Mouse (Mus musculus) MEL (cell line): Measurements from ENCODE around the gene Gjc1. TPM values are rescaled to one million over a fixed set of nuclear protein-coding genes. Genes with fewer than 3 reads are reported as not detected.

Experiments
- DNase-seq: peaks from one replicate; pipeline ENCODE4 v3.0.0; 2011; ENCODE audit warnings: low read depth, low spot score
- H3K27ac ChIP-seq: 2 replicates; pipeline ENCODE4 v1.5.1; 2012; ENCODE audit warnings: low read depth, mild to moderate bottlenecking, control low read depth, low read length, moderate library complexity; ENCODE audit not compliant: control insufficient read depth
- H3K27me3 ChIP-seq, 2 experiments: fragments of 150-350 bp in 1 of 2; sonication (generic) in 1 of 2; 2 replicates each; pipeline ENCODE4 v1.6.1; 2012; ENCODE audit warnings: low read length in 2 of 2, mild to moderate bottlenecking in 2 of 2, improper control_type of control experiment in 1 of 2, moderate library complexity in 1 of 2; ENCODE audit not compliant: insufficient read depth in 2 of 2, control insufficient read depth in 1 of 2
- H3K36me3 ChIP-seq, 2 experiments: 2 replicates each; pipeline ENCODE4 v1.6.1; 2012 to 2014; ENCODE audit warnings: low read length in 2 of 2, improper control_type of control experiment in 1 of 2, inconsistent platforms in 1 of 2, mild to moderate bottlenecking in 1 of 2; ENCODE audit not compliant: insufficient read depth in 2 of 2, control insufficient read depth in 1 of 2
- H3K4me1 ChIP-seq, 2 experiments: fragments of 150-350 bp in 1 of 2; sonication (generic) in 1 of 2; 2 replicates each; pipeline ENCODE4 v1.6.1; 2012; ENCODE audit warnings: low read length in 2 of 2, improper control_type of control experiment in 1 of 2, mild to moderate bottlenecking in 1 of 2; ENCODE audit not compliant: insufficient read depth in 2 of 2, control insufficient read depth in 1 of 2
- H3K4me3 ChIP-seq, 2 experiments: fragments of 150-350 bp in 1 of 2; sonication (generic) in 1 of 2; 2 replicates each; pipeline ENCODE4 v1.5.1; 2012; ENCODE audit warnings: low read depth in 2 of 2, low read length in 2 of 2, mild to moderate bottlenecking in 2 of 2, moderate library complexity in 2 of 2, control low read depth in 1 of 2, improper control_type of control experiment in 1 of 2; ENCODE audit not compliant: control insufficient read depth in 1 of 2, insufficient read depth in 1 of 2
- H3K79me2 ChIP-seq: 2 replicates; pipeline ENCODE4 v1.6.1; 2012; ENCODE audit warnings: mild to moderate bottlenecking, low read length, moderate library complexity; ENCODE audit not compliant: control insufficient read depth, poor library complexity, insufficient read depth
- H3K9ac ChIP-seq: 2 replicates; pipeline ENCODE4 v1.6.1; 2012; ENCODE audit warnings: low read depth, mild to moderate bottlenecking, control low read depth, low read length, moderate library complexity; ENCODE audit not compliant: control insufficient read depth, poor library complexity, severe bottlenecking
- H3K9me3 ChIP-seq: fragments of 150-350 bp; sonication (generic); replicated peaks from 2 replicates; pipeline ENCODE4 v1.6.1; 2012; ENCODE audit warnings: mild to moderate bottlenecking, low read length, improper control_type of control experiment, moderate library complexity; ENCODE audit not compliant: insufficient read depth
- BHLHE40 ChIP-seq: IDR thresholded peaks from 2 replicates; pipeline ENCODE4 v1.6.1; 2012; ENCODE audit warnings: low read depth, mild to moderate bottlenecking, inconsistent platforms, low read length, improper control_type of control experiment, borderline replicate concordance
- CHD1 ChIP-seq: IDR thresholded peaks from 2 replicates; pipeline ENCODE4 v1.6.1; 2012; ENCODE audit warnings: low read depth, mild to moderate bottlenecking, inconsistent platforms, low read length, improper control_type of control experiment
- CTCF ChIP-seq, 3 experiments: IDR thresholded peaks in 2 of 3; conservative IDR thresholded peaks in 1 of 3; 2 replicates each; pipeline ENCODE4 v1.5.1; 2011 to 2012; ENCODE audit warnings: low read length in 3 of 3, low read depth in 2 of 3, mild to moderate bottlenecking in 2 of 3, improper control_type of control experiment in 1 of 3, inconsistent platforms in 1 of 3, mixed read lengths in 1 of 3, moderate library complexity in 1 of 3; ENCODE audit not compliant: control insufficient read depth in 1 of 3, insufficient read depth in 1 of 3, poor library complexity in 1 of 3, severe bottlenecking in 1 of 3
- EP300 ChIP-seq, 2 experiments: IDR thresholded peaks; 2 replicates each; pipeline ENCODE4 v1.6.1; 2011; ENCODE audit warnings: improper control_type of control experiment in 2 of 2, low read length in 2 of 2, low read depth in 1 of 2, mild to moderate bottlenecking in 1 of 2
- ETS1 ChIP-seq: IDR thresholded peaks from 2 replicates; pipeline ENCODE4 v1.6.1; 2012; ENCODE audit warnings: low read depth, mild to moderate bottlenecking, inconsistent platforms, low read length, improper control_type of control experiment, moderate library complexity
- GABPA ChIP-seq: IDR thresholded peaks from 2 replicates; pipeline ENCODE4 v1.6.1; 2012; ENCODE audit warnings: low read depth, mild to moderate bottlenecking, inconsistent platforms, low read length, improper control_type of control experiment, moderate library complexity
- HCFC1 ChIP-seq: IDR thresholded peaks from 2 replicates; pipeline ENCODE4 v1.6.1; 2012; ENCODE audit warnings: low read depth, mild to moderate bottlenecking, inconsistent platforms, low read length, improper control_type of control experiment, moderate library complexity
- KAT2A ChIP-seq: conservative IDR thresholded peaks from 2 replicates; pipeline ENCODE4 v1.6.1; 2012; ENCODE audit warnings: low read depth, low read length, improper control_type of control experiment, inconsistent platforms
- MAFK ChIP-seq: IDR thresholded peaks from 2 replicates; pipeline ENCODE4 v1.6.1; 2011; ENCODE audit warnings: low read depth, mild to moderate bottlenecking, low read length, improper control_type of control experiment, borderline replicate concordance
- MAX ChIP-seq: IDR thresholded peaks from 2 replicates; pipeline ENCODE4 v1.6.1; 2011; ENCODE audit warnings: low read length, improper control_type of control experiment
- MEF2A ChIP-seq: IDR thresholded peaks from 2 replicates; pipeline ENCODE4 v1.6.1; 2014; ENCODE audit warnings: low read depth, mild to moderate bottlenecking, inconsistent platforms, low read length, improper control_type of control experiment; ENCODE audit not compliant: poor library complexity, insufficient replicate concordance, severe bottlenecking; ENCODE audit errors: extremely low read depth
- MXI1 ChIP-seq: IDR thresholded peaks from 2 replicates; pipeline ENCODE4 v1.6.1; 2011; ENCODE audit warnings: mild to moderate bottlenecking, low read depth, low read length, improper control_type of control experiment
- MYC ChIP-seq: IDR thresholded peaks from 2 replicates; pipeline ENCODE4 v1.6.1; 2011; ENCODE audit warnings: low read depth, mild to moderate bottlenecking, low read length, improper control_type of control experiment, moderate library complexity
- NRF1 ChIP-seq: IDR thresholded peaks from 2 replicates; pipeline ENCODE4 v1.6.1; 2014; ENCODE audit warnings: low read depth, mild to moderate bottlenecking, inconsistent platforms, low read length, improper control_type of control experiment, moderate library complexity; ENCODE audit not compliant: poor library complexity, insufficient read depth, severe bottlenecking
- POLR2AphosphoS2 ChIP-seq: IDR thresholded peaks from 2 replicates; pipeline ENCODE4 v1.6.1; 2011; ENCODE audit warnings: low read length, improper control_type of control experiment
- RAD21 ChIP-seq: IDR thresholded peaks from 2 replicates; pipeline ENCODE4 v1.6.1; 2011; ENCODE audit warnings: mild to moderate bottlenecking, low read depth, low read length, improper control_type of control experiment
- RCOR1 ChIP-seq: IDR thresholded peaks from 2 replicates; pipeline ENCODE4 v1.6.1; 2012; ENCODE audit warnings: low read depth, mild to moderate bottlenecking, inconsistent platforms, low read length, improper control_type of control experiment
- SIN3A ChIP-seq: IDR thresholded peaks from 2 replicates; pipeline ENCODE4 v1.6.1; 2012; ENCODE audit warnings: low read length, improper control_type of control experiment, inconsistent platforms
- TBP ChIP-seq: IDR thresholded peaks from 2 replicates; pipeline ENCODE4 v1.8.0; 2011; ENCODE audit warnings: low read depth, low read length, improper control_type of control experiment
- TCF12 ChIP-seq: IDR thresholded peaks from 2 replicates; pipeline ENCODE4 v1.6.1; 2014; ENCODE audit warnings: low read depth, mild to moderate bottlenecking, inconsistent platforms, low read length, improper control_type of control experiment, moderate library complexity
- ZC3H11A ChIP-seq: IDR thresholded peaks from 2 replicates; pipeline ENCODE4 v1.6.1; 2012; ENCODE audit warnings: low read depth, mild to moderate bottlenecking, inconsistent platforms, low read length, improper control_type of control experiment
- ZKSCAN1 ChIP-seq: IDR thresholded peaks from 2 replicates; pipeline ENCODE4 v1.6.1; 2012; ENCODE audit warnings: low read depth, mild to moderate bottlenecking, inconsistent platforms, low read length, improper control_type of control experiment, moderate library complexity
- polyA plus RNA-seq, 2 experiments: library from polyadenylated mRNA; stranded (reverse) in 1 of 2; unstranded in 1 of 2; fragments of >175 nt in 1 of 2; fragments of >200 nt in 1 of 2; gene quantifications; 2 replicates each; pipeline versions ENCODE4 v1.2.1 to v1.2.4; 2012; ENCODE audit warnings: low replicate concordance in 2 of 2, low read depth in 1 of 2; ENCODE audit not compliant: insufficient read length in 2 of 2, insufficient read depth in 1 of 2, missing spikeins in 1 of 2
- total RNA-seq: library from RNA; depleted of rRNA; stranded (reverse); fragments of 300-350 nt; gene quantifications from 2 replicates; pipeline ENCODE4 v1.2.3, GENCODE M21; 2012

Gjc1 gene
- total and polyA plus RNA-seq, 3 experiments, result not detected

- no peak for TF ChIP-seq CHD1
- TF ChIP-seq, all 39 proteins: peak for 0
Observed at GRCm38 (mm10) chr11:102758977-102759376, 60.5 kb downstream of the Gjc1 start (continued).

- no peak for DNase-seq
- H3K4me3 ChIP-seq, result no peak overlapping the region
- no peak for TF ChIP-seq TCF12
- TF ChIP-seq RCOR1, result no peak
- TF ChIP-seq CHD1, result no peak
- TF ChIP-seq ETS1, result no peak
- TF ChIP-seq RAD21, result no peak
- no peak for TF ChIP-seq CTCF (IDR thresholded peaks at IDR 0.05 in 2 of 3, conservative IDR thresholded peaks at IDR 0.05 in 1 of 3; ENCODE audit: control insufficient read depth in 1 of 3, insufficient read depth in 1 of 3, low read depth in 2 of 3, low read length in 3 of 3, poor library complexity in 1 of 3, severe bottlenecking in 1 of 3)
- TF ChIP-seq GABPA, result no peak
- TF ChIP-seq TBP, result no peak
- no peak for TF ChIP-seq MEF2A
- TF ChIP-seq BHLHE40, result no peak
- no peak for TF ChIP-seq MYC
- TF ChIP-seq MAFK, result no peak
- TF ChIP-seq POLR2AphosphoS2, result no peak
- TF ChIP-seq ZC3H11A, result no peak
- TF ChIP-seq MXI1, result no peak
- no peak for TF ChIP-seq MAX
- no peak overlapping the region for H3K9ac ChIP-seq
- H3K4me1 ChIP-seq, result no peaks in the 10 kb centered on the region
- no peak overlapping the region for H3K27ac ChIP-seq
- H3K79me2 ChIP-seq, result no peaks in the 10 kb centered on the region
- no peaks in the 10 kb centered on the region for H3K9me3 ChIP-seq
- no peaks in the 10 kb centered on the region for H3K36me3 ChIP-seq
- peaks cover 12 to 18% of the 10 kb centered on the region in 2 experiments for H3K27me3 ChIP-seq
Observed at GRCm38 (mm10) chr11:102755391-102755790, 64.1 kb downstream of the Gjc1 start.

- H3K9me3 ChIP-seq, result no peaks in the 10 kb centered on the region
- H3K4me1 ChIP-seq, result no peaks in the 10 kb centered on the region
- TF ChIP-seq KAT2A (no peak), ZKSCAN1 (no peak), RAD21 (no peak), SIN3A (no peak), MAFK (no peak), NRF1 (no peak), HCFC1 (no peak), EP300 (IDR thresholded peaks at IDR 0.05; ENCODE audit: low read depth in 1 of 2, low read length in 2 of 2) (no peak), ZC3H11A (no peak), CHD1 (no peak), MAX (no peak), ETS1 (no peak)
- no peak overlapping the region for H3K27ac ChIP-seq
- no peak overlapping the region for H3K4me3 ChIP-seq
- no peaks in the 10 kb centered on the region for H3K36me3 ChIP-seq
- no peaks in the 10 kb centered on the region for H3K79me2 ChIP-seq
- no peak overlapping the region for H3K9ac ChIP-seq
- DNase-seq, result no peak
- H3K27me3 ChIP-seq, result peaks cover 14 to 22% of the 10 kb centered on the region in 2 experiments
Observed at GRCm38 (mm10) chr11:102754416-102754815, 65.1 kb downstream of the Gjc1 start.
